Mouse (Mus musculus): ENCODE data around the gene Gm30191.
A peak's percentile ranks its signal among the peaks of the same experiment; 100 is the strongest.
"Not testable (repeated sequence)": the region's sequence is repeated elsewhere in the genome, so short reads cannot be mapped to it uniquely, and the experiment has no call there.

Gm30191 gene

GRCm38 (mm10) chr4:134252131-134252910 lies 5.6 kb downstream of the Gm30191 start:
- DNase-seq: no peak

DNA sequence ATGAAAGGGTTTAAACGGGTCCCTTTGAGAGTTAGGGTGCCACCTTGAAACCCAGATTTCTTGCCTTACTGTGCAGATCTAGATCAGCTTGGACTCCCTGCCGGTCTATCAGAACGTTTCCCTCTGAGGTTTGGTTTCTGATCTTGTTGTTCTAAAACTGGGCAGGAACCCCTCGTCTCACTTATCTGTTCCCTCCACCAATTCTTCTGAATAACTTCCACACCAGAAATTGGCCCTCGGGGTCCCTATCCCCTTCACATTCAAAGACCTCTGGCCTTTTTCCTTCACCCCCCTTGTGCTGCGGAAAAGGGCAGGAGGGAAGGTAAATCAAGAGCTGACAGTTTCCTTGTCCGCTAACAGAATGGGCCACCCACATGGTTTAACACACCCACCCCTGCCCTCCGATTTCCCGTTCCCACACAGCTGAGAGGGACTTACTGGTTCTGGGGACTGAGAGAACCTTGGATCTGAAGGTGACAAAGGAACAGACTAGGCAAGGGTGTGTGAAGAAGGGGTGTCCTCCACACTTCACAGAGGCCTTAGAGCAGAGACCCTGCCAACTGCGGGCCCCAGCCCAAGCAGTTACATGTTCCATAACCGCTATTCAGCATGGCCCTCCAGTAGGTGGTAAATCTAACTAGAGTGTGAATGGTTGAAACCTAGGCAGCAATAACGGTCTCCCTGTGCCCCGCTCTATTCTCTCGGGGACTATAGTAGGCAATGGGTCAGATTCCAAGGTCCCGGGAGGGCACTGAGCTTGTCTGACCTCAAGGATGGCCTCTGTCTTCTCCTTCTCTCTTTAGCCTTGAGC lies 6.4 kb downstream of the Gm30191 start:
- DNase-seq: peak; percentile 36 to 38

- no peak for DNase-seq
Measured at GRCm38 (mm10) chr4:134253722-134254324, 7.1 kb downstream of the Gm30191 start, which contains the start of gene Grrp1. Gene Grrp1, minus strand, starts transcription at chr4:134254106.

- DNase-seq: no peak
Measured at GRCm38 (mm10) chr4:134254835-134255234, 8.1 kb downstream of the Gm30191 start.

DNA sequence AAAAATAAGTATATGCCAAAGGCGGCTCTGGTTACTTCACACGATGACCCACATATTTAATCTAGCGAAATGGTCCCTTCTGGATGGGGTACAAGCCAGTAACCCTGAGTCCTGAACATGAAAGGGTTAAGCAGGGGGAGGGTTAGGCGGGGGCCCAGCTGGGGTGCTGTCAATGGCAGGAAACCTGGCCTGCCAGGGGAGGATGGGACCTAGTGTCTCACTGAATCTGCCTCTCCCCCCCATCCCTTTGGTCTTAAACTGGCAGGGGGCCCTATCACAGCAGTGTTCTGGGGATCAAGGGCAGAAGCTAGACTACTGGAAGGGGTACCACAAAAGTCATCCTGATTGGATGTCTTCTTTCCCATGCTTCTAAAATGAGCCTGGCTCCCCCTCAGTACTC lies 9.1 kb downstream of the Gm30191 start:
- no peak for DNase-seq

GRCm38 (mm10) chr4:134256407-134257197 lies 9.9 kb downstream of the Gm30191 start:
- peak in 1 of 2 experiments; percentile 46 for DNase-seq

DNA sequence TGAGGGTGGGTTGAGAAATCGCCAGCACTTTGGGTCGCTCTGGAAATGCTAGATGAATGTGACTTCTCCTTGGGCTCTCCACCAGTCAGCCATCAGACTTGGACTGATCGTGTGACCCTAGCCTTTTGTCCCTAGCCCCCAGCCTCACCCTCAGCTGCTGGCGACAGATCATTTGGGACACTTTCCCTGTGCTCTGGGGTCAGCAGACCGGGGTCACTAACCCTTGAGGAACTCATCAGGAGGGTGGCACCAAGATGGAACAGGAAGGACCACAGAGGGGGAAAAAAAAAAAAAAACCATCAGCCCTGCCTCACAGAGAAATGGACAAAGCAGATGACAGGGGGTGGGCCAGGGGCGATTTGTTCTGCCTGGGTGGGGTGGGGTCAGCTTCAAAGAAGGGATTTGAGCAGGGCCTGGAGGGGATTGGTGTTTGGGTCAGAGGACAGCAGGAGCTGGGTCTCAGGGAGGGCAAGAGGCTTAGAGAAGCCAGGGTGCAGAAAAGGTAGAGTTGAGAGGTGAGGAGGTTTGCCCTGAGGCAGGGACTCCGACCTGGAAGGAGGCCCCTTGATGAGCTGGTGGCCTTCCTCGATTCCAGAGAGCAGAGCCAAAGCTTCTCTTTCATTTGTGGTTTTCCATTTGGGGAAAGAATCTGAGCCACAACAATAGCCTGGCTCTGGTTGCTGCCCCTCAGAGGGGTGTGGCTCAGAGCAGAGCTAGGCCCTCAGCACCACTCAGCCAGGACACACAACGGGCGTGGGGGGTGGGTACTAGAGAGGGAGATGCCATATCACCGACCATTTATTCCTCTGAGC lies 10.7 kb downstream of the Gm30191 start:
- DNase-seq: no peak

- no peak for DNase-seq
Measured at GRCm38 (mm10) chr4:134258354-134258753, 11.6 kb downstream of the Gm30191 start.

GRCm38 (mm10) chr4:134263191-134263590 lies 16.5 kb downstream of the Gm30191 start:
- DNase-seq: peak; percentile 50 to 81

- no peak for DNase-seq
Measured at GRCm38 (mm10) chr4:134265860-134266585, 19.3 kb downstream of the Gm30191 start.

- DNase-seq: no peak
Measured at GRCm38 (mm10) chr4:134268102-134268655, 21.4 kb downstream of the Gm30191 start.

GRCm38 (mm10) chr4:134269622-134270021 lies 22.9 kb downstream of the Gm30191 start:
- DNase-seq: not testable (repeated sequence)

DNA sequence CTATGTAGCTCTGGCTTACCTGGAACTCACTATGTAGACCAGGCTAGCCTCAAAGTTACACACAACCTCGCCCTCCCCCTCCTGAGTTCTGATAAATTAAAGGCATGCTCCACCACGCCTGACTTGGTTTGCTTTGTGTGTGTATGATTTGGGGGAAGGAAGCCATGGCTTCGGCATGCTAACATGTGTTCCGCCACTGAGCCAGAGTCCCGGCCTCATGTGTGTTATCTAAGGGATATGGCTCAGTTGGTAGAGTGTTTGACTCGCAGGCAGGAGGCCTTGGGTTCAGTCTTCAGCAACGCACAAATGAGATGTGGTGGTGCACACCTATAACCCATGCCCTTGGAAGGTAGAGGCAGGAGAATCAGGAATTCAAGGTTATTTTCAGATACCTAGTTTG lies 25.2 kb downstream of the Gm30191 start:
- no peak for DNase-seq

- no peak for DNase-seq
Measured at GRCm38 (mm10) chr4:134272731-134273416, 26.1 kb downstream of the Gm30191 start.

DNA sequence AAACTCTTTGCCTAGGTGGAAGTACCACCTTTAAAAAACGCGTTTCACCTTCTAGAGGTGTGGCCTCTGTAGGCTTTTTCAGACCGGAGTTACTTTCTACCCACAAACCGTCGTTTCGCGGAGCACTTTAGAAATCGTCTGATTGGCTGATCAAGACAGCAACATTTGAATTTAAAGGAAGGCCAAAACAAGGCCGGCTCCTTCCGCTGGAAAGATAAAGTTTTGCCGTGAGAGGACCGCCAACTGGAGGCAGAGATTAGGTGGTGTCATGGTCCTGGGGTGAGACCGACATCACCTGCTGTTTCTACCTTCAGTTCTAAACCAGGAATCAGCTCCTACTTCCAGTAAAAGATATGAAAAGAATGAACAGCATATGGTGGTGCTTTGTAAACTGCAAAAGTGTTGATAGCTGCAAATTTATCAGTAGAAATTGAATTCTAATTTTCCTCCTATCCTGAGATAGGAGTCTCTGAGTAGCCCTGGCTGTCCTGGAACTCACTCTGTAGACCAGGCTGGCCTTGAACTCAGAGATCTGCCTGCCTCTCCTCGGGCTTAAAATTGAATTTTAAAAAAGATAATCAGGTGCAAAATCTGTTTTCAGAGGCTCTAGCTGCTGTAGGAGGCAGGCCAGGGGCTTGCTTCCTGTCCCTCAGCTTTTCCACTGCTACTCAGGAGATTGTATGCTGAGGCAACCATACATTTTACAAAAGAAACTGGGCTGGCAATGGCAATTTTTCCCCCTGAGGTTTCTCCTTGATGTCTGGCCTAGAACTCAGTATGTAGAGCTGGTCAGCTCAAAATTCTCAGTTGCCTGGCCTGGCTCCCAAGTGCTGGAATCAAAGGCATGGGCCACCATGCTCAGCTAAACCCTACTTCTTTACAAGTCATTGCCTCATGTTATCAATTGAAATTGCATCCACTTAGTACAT lies 26.9 kb downstream of the Gm30191 start:
- no peak for DNase-seq

DNA sequence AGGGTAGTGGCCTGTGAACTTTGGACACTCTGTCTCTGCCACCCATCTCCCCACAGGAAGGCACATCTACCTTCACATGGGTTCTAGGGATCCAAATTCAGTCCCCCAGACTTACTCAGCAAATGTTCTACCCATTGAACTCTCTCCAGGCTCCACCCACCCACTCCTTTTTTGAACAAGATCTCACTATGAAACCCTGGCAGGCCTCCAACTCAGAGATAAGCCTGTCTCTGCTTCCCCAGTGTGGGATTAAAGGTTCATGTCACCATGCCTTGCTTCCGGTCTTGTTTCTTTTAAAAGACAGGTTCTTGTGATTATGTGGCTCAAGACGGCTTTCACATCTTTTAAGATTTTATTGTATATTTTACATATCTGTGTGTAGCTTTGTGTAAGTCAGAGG lies 38.2 kb downstream of the Gm30191 start:
- no peak for DNase-seq

- no peak for DNase-seq
Measured at GRCm38 (mm10) chr4:134286226-134287167, 39.8 kb downstream of the Gm30191 start.

DNA sequence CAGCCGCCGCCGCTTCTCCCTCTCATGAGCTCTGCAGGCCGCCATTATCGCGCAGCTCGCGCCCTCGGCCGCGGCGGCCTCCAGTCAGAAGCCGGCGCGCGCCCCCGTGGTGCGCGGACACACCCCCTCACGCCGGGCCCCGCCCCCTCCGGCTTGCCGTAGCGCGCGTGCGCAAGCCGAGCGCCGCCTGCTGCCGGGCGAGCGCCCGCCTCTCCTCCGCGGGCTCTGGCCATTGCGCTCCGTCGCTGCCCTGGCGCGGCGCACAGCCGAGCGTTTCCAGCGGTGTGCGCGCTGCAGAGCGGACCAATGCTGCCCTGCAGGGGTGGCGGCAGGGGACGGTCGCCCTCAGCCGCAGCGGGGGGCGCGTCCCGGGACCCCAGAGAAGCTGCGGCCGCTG lies 40.4 kb downstream of the Gm30191 start:
- peak; percentile 88 to 94 for DNase-seq

Measured in kidney, adult 8-10 months (tissue).